Mouse (Mus musculus) hindbrain, embryonic 15.5 days (tissue): Measurements from ENCODE around the gene Eif2d. TPM values are rescaled to one million over a fixed set of nuclear protein-coding genes. Genes with fewer than 3 reads are reported as not detected.
"Not testable (repeated sequence)": the region's sequence is repeated elsewhere in the genome, so short reads cannot be mapped to it uniquely, and the experiment has no call there.

Experiments used
- ATAC-seq: fragments of 200-750 bp; cut with Nextera tagmentation; 2 replicates; pipeline ENCODE4 v1.8.0; 2017; ENCODE audit warnings: low read depth, moderate number of reproducible peaks, moderate TSS enrichment; ENCODE audit not compliant: low FRiP score
- H3K27ac ChIP-seq: fragments of 300-500 bp; sonication (generic); replicated peaks from 2 replicates; pipeline ENCODE4 v1.5.1; 2015; ENCODE audit warnings: mild to moderate bottlenecking, inconsistent platforms
- H3K27me3 ChIP-seq: fragments of 300-500 bp; sonication (generic); 2 replicates; pipeline ENCODE4 v1.6.1; 2015; ENCODE audit warnings: control low read depth, inconsistent platforms
- H3K36me3 ChIP-seq: fragments of 300-500 bp; sonication (generic); 2 replicates; pipeline ENCODE4 v1.6.1; 2015; ENCODE audit warnings: control low read depth, inconsistent platforms
- H3K4me1 ChIP-seq: fragments of 300-500 bp; sonication (generic); replicated peaks from 2 replicates; pipeline ENCODE4 v1.6.1; 2015; ENCODE audit warnings: control low read depth, inconsistent platforms
- H3K4me2 ChIP-seq: fragments of 300-500 bp; sonication (generic); 2 replicates; pipeline ENCODE4 v1.6.1; 2015; ENCODE audit warnings: moderate library complexity, mild to moderate bottlenecking, inconsistent platforms
- H3K4me3 ChIP-seq: fragments of 300-500 bp; sonication (generic); 2 replicates; pipeline ENCODE4 v1.5.1; 2015; ENCODE audit warnings: mild to moderate bottlenecking, inconsistent platforms
- H3K9ac ChIP-seq: fragments of 300-500 bp; sonication (generic); 2 replicates; pipeline ENCODE4 v1.6.1; 2015; ENCODE audit warnings: inconsistent platforms
- H3K9me3 ChIP-seq: fragments of 300-500 bp; sonication (generic); 2 replicates; pipeline ENCODE4 v1.6.1; 2016; ENCODE audit warnings: control low read depth, inconsistent platforms
- WGBS: fragments of 180-500 bp; shearing (Covaris S2); methylation state at CpG from one replicate; pipeline ENCODE4 v1.1.7; 2015; 5-methylcytosine and 5-hydroxymethylcytosine counted together
- polyA plus RNA-seq: library from polyadenylated mRNA; unstranded; fragments of >200 nt; fragmentation: Nextera tagmentation; extraction: Ambion mirVana; gene quantifications from 2 replicates; pipeline ENCODE4 v1.2.1, GENCODE M21; 2015

Eif2d gene
- polyA plus RNA-seq, 1 experiment from 2014 or later = 49.1 TPM

DNA sequence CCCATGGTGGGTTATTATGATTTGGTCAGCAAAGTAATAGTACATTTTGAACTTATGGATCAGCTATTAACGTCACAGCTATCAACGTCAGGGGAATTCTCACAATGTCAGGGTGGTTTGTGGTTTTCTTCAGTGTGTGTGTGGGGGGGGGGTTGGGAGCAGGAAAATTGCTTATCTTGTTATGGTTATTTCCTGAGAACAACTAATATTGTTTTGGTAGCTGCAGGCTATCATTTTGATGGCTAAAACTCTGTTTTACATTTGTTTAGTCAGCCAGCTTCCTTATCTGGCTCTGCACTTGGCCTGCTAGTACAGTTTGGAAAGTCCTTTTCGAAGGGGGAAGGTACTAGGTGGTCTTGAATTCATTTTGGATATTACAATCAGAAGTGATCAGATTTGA lies 7.8 kb upstream of the Eif2d start:
- not testable (repeated sequence) for H3K27ac ChIP-seq, H3K4me1 ChIP-seq, ATAC-seq, H3K27me3 ChIP-seq, H3K4me3 ChIP-seq, H3K4me2 ChIP-seq, H3K9me3 ChIP-seq, H3K36me3 ChIP-seq, H3K9ac ChIP-seq
- 93% methylated on average over 3 of the region's 3 CpGs for WGBS

- H3K9me3 ChIP-seq = no peaks in the 10 kb centered on the region
- H3K9ac ChIP-seq = no peak overlapping the region
- 92% methylated on average over 3 of the region's 3 CpGs for WGBS
- no peaks in the 10 kb centered on the region for H3K27me3 ChIP-seq
- no peak overlapping the region for H3K4me3 ChIP-seq
- no peaks in the 10 kb centered on the region for H3K36me3 ChIP-seq
- H3K4me2 ChIP-seq = no peak overlapping the region
- no peaks in the 10 kb centered on the region for H3K4me1 ChIP-seq
- no peak overlapping the region for H3K27ac ChIP-seq
- no peak for ATAC-seq
Measured at GRCm38 (mm10) chr1:131146181-131146614, 6.8 kb upstream of the Eif2d start.

DNA sequence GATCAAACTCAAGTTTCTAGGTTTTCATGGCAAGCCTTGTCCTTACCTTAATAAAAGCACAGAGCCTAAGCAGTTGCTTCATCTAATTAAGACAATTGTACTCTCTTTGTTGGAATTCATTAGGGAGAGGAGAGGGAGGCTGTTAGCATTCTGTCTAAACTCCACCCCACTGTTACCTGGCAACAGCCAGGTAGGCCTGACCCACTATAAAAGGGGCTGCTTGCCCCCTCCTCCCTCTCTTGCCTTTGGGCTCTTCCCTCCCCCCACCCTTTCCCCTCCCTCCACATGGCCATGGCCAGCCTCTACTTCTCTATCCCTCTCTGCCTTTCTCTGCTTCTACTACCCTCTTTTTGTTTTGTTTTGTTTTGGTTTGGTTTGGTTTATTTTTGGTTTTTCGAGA lies 3.5 kb upstream of the Eif2d start:
- Histone ChIP-seq H3K4me2 (no peak overlapping the region), H3K36me3 (no peaks in the 10 kb centered on the region), H3K9ac (no peak overlapping the region), H3K4me1 (peaks cover 12% of the 10 kb centered on the region), H3K9me3 (no peaks in the 10 kb centered on the region), H3K27ac (no peak overlapping the region), H3K4me3 (no peak overlapping the region), H3K27me3 (0 out of 2 replicates have a peak, but pooled peaks cover 4% of the 10 kb centered on the region)
- no peak for ATAC-seq
- WGBS = 72% methylated on average over 1 of the region's 1 CpGs

GRCm38 (mm10) chr1:131155456-131155855 lies 2.5 kb downstream of the Eif2d start:
- WGBS = 60% methylated on average over 2 of the region's 2 CpGs
- Histone ChIP-seq H3K27ac (no peak overlapping the region), H3K4me2 (no peak overlapping the region), H3K9ac (no peak overlapping the region), H3K9me3 (no peaks in the 10 kb centered on the region), H3K4me3 (no peak overlapping the region), H3K27me3 (0 out of 2 replicates have a peak, but pooled peaks cover 4% of the 10 kb centered on the region), H3K36me3 (peaks cover 13% of the 10 kb centered on the region), H3K4me1 (peaks cover 22% of the 10 kb centered on the region)
- no peak for ATAC-seq

DNA sequence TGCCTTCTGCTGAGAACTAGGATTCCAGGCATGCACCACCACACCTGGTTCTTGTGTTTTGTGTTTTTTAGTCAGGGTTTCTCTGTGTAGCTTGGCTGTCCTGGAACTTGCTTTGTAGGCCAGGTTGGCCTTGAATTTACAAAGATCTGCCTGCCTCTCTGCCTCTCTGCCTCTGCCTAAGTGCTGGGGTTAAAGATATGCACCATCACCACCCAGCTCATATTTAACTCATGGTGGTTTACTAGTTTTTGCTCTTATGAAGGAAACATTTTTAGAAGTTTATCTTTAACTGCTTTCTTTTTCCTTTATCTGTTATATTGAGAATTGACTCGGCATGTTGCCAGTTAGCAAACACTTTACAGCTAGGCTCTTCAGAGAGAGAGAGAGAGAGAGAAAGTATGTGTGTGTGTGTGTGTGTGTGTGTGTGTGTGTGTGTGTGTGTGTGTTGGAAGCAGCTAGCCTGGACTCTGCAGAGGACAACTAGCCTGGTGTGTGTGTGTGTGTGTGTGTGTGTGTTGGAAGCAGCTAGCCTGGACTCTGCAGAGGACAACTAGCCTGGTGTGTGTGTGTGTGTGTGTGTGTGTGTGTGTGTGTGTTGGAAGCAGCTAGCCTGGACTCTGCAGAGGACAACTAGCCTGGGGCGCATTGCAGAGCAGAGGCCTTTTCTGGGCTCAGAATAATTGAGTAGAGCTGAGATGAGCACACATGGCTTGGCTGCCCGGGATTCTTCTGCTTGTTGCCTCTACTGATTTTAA lies 6.8 kb downstream of the Eif2d start:
- H3K27me3 ChIP-seq, H3K4me2 ChIP-seq, ATAC-seq, H3K9ac ChIP-seq, H3K4me3 ChIP-seq, H3K4me1 ChIP-seq, H3K9me3 ChIP-seq, H3K27ac ChIP-seq: not testable (repeated sequence)
- 97% methylated on average over 3 of the region's 3 CpGs for WGBS
- peaks cover 49% of the 10 kb centered on the region for H3K36me3 ChIP-seq

- Histone ChIP-seq H3K4me1 (no peaks in the 10 kb centered on the region), H3K36me3 (peaks cover 61% of the 10 kb centered on the region), H3K4me2 (no peak overlapping the region), H3K27ac (no peak overlapping the region), H3K27me3 (no peaks in the 10 kb centered on the region), H3K9ac (no peak overlapping the region), H3K9me3 (no peaks in the 10 kb centered on the region), H3K4me3 (no peak overlapping the region)
- WGBS = 90% methylated on average over 11 of the region's 11 CpGs
- no peak for ATAC-seq
Measured at GRCm38 (mm10) chr1:131161091-131161490, 8.1 kb downstream of the Eif2d start.

GRCm38 (mm10) chr1:131164427-131164826 lies 11.4 kb downstream of the Eif2d start:
- H3K27me3 ChIP-seq = no peaks in the 10 kb centered on the region
- peaks cover 80% of the 10 kb centered on the region for H3K36me3 ChIP-seq
- ATAC-seq = no peak
- 93% methylated on average over 6 of the region's 6 CpGs for WGBS
- H3K4me3 ChIP-seq = no peak overlapping the region
- no peaks in the 10 kb centered on the region for H3K9me3 ChIP-seq
- H3K9ac ChIP-seq = no peak overlapping the region
- no peak overlapping the region for H3K27ac ChIP-seq
- no peak overlapping the region for H3K4me2 ChIP-seq
- no peaks in the 10 kb centered on the region for H3K4me1 ChIP-seq

- H3K9ac ChIP-seq = no peak overlapping the region
- no peaks in the 10 kb centered on the region for H3K9me3 ChIP-seq
- no peaks in the 10 kb centered on the region for H3K4me1 ChIP-seq
- peaks cover 90% of the 10 kb centered on the region for H3K36me3 ChIP-seq
- H3K27ac ChIP-seq = no peak overlapping the region
- no peak for ATAC-seq
- 93% methylated on average over 10 of the region's 10 CpGs for WGBS
- H3K4me2 ChIP-seq = no peak overlapping the region
- H3K4me3 ChIP-seq = no peak overlapping the region
- H3K27me3 ChIP-seq = no peaks in the 10 kb centered on the region
Measured at GRCm38 (mm10) chr1:131167612-131168011, 14.6 kb downstream of the Eif2d start.

- H3K36me3 ChIP-seq = peaks cover 78% of the 10 kb centered on the region
Measured at GRCm38 (mm10) chr1:131173001-131173400, 20.0 kb downstream of the Eif2d start.

GRCm38 (mm10) chr1:131173809-131174208 lies 20.8 kb downstream of the Eif2d start:
- Histone ChIP-seq H3K27me3 (no peaks in the 10 kb centered on the region), H3K27ac (no peak overlapping the region), H3K9me3 (no peaks in the 10 kb centered on the region), H3K4me3 (no peak overlapping the region), H3K36me3 (peaks cover 70% of the 10 kb centered on the region), H3K4me2 (no peak overlapping the region), H3K4me1 (no peaks in the 10 kb centered on the region), H3K9ac (no peak overlapping the region)
- no peak for ATAC-seq
- 86% methylated on average over 6 of the region's 6 CpGs for WGBS

More at GRCm38 (mm10) chr1:131173001-131173400, 20.0 kb downstream of the Eif2d start:
- Histone ChIP-seq H3K27ac (no peak overlapping the region), H3K9me3 (no peaks in the 10 kb centered on the region), H3K4me1 (no peaks in the 10 kb centered on the region), H3K4me3 (no peak overlapping the region), H3K4me2 (no peak overlapping the region), H3K9ac (no peak overlapping the region), H3K27me3 (no peaks in the 10 kb centered on the region)
- no peak for ATAC-seq
- 95% methylated on average over 7 of the region's 7 CpGs for WGBS

- no peaks in the 10 kb centered on the region for H3K27me3 ChIP-seq
- H3K9ac ChIP-seq = no peak overlapping the region
- ATAC-seq = no peak
- H3K4me3 ChIP-seq = no peak overlapping the region
- 92% methylated on average over 12 of the region's 12 CpGs for WGBS
- H3K36me3 ChIP-seq = peaks cover 66% of the 10 kb centered on the region
- H3K27ac ChIP-seq = no peak overlapping the region
- no peak overlapping the region for H3K4me2 ChIP-seq
- H3K9me3 ChIP-seq = no peaks in the 10 kb centered on the region
- H3K4me1 ChIP-seq = no peaks in the 10 kb centered on the region
Measured at GRCm38 (mm10) chr1:131174299-131174861, 21.4 kb downstream of the Eif2d start.

DNA sequence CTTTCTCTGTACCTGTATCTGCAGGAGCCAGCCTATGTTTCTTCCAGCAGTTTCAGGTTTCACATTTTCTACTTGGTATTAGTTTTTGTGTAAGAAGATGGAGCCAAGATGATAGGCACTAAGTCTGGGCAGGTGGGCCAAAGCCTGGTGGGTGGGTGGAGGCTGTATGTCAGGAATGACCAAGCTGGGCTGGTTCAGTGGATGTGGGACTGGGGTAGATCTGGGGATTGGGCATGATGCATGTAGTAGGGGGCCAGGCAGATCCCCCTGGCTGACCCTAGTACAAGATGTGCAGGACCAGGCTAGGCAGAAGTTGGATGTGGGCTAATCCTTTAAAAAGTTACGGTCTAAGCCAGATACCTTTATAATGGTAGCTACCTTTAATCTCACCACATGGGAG lies 22.2 kb downstream of the Eif2d start:
- Histone ChIP-seq H3K9ac (no peak overlapping the region), H3K9me3 (no peaks in the 10 kb centered on the region), H3K36me3 (peaks cover 66% of the 10 kb centered on the region), H3K27me3 (no peaks in the 10 kb centered on the region), H3K4me1 (no peaks in the 10 kb centered on the region), H3K4me3 (no peak overlapping the region), H3K27ac (no peak overlapping the region), H3K4me2 (no peak overlapping the region)
- WGBS = 100% methylated on average over 1 of the region's 1 CpGs
- ATAC-seq = no peak
